Mouse (Mus musculus): ENCODE measurements at regions not wholly inside any gene's neighbourhood (a gene's known extent, or its start where the extent isn't known, plus 50 kb on each side); places are given as distances from the start of the nearest gene placed in this dataset.
A peak's percentile ranks its signal among the peaks of the same experiment; 100 is the strongest.

- DNase-seq (ENCODE audit: extremely low spot score in 1 of 2, low spot score in 1 of 2): no peak
Measured at GRCm38 (mm10) chr14:25108701-25109290, 350.2 kb upstream of the Zmiz1 start.

- DNase-seq (ENCODE audit: extremely low spot score in 1 of 2, low spot score in 1 of 2): no peak
Measured at GRCm38 (mm10) chr14:25109691-25110090, 349.3 kb upstream of the Zmiz1 start.

- DNase-seq (ENCODE audit: extremely low spot score in 1 of 2, low spot score in 1 of 2): no peak
Measured at GRCm38 (mm10) chr14:25112832-25113231, 346.2 kb upstream of the Zmiz1 start.

GRCm38 (mm10) chr14:25113326-25113725 lies 345.7 kb upstream of the Zmiz1 start:
- DNase-seq (ENCODE audit: extremely low spot score in 1 of 2, low spot score in 1 of 2): no peak

- DNase-seq (ENCODE audit: extremely low spot score in 1 of 2, low spot score in 1 of 2): peak in 1 of 2 experiments; percentile 86
Measured at GRCm38 (mm10) chr14:25116424-25116823, 342.6 kb upstream of the Zmiz1 start.

- DNase-seq (ENCODE audit: extremely low spot score in 1 of 2, low spot score in 1 of 2): no peak
Measured at GRCm38 (mm10) chr14:25119999-25120398, 339.0 kb upstream of the Zmiz1 start.

- DNase-seq (ENCODE audit: extremely low spot score in 1 of 2, low spot score in 1 of 2): no peak
Measured at GRCm38 (mm10) chr14:25120506-25120905, 338.5 kb upstream of the Zmiz1 start.

- DNase-seq (ENCODE audit: extremely low spot score in 1 of 2, low spot score in 1 of 2): no peak
Measured at GRCm38 (mm10) chr14:25122971-25123535, 335.9 kb upstream of the Zmiz1 start.

GRCm38 (mm10) chr14:25123541-25124337 lies 335.2 kb upstream of the Zmiz1 start:
- no peak for DNase-seq (ENCODE audit: extremely low spot score in 1 of 2, low spot score in 1 of 2)

- DNase-seq (ENCODE audit: extremely low spot score in 1 of 2, low spot score in 1 of 2): no peak
Measured at GRCm38 (mm10) chr14:25126544-25126943, 332.4 kb upstream of the Zmiz1 start.

- DNase-seq (ENCODE audit: extremely low spot score in 1 of 2, low spot score in 1 of 2): peak in 1 of 2 experiments; percentile 56
Measured at GRCm38 (mm10) chr14:25127544-25128159, 331.3 kb upstream of the Zmiz1 start.

GRCm38 (mm10) chr14:25128160-25128547 lies 330.8 kb upstream of the Zmiz1 start:
- no peak for DNase-seq (ENCODE audit: extremely low spot score in 1 of 2, low spot score in 1 of 2)

- DNase-seq (ENCODE audit: extremely low spot score in 1 of 2, low spot score in 1 of 2): peak in 1 of 2 experiments; percentile 48
Measured at GRCm38 (mm10) chr14:25135371-25135770, 323.6 kb upstream of the Zmiz1 start.

- peak; percentile 46 to 69 for DNase-seq (ENCODE audit: extremely low spot score in 1 of 2, low spot score in 1 of 2)
Measured at GRCm38 (mm10) chr14:25137312-25137711, 321.7 kb upstream of the Zmiz1 start.

GRCm38 (mm10) chr14:25138485-25138884 lies 320.5 kb upstream of the Zmiz1 start:
- no peak for DNase-seq (ENCODE audit: extremely low spot score in 1 of 2, low spot score in 1 of 2)

- no peak for DNase-seq (ENCODE audit: extremely low spot score in 1 of 2, low spot score in 1 of 2)
Measured at GRCm38 (mm10) chr14:25141933-25142332, 317.1 kb upstream of the Zmiz1 start.

GRCm38 (mm10) chr14:25143051-25143450 lies 315.9 kb upstream of the Zmiz1 start:
- no peak for DNase-seq (ENCODE audit: extremely low spot score in 1 of 2, low spot score in 1 of 2)

GRCm38 (mm10) chr14:25147731-25148130 lies 311.3 kb upstream of the Zmiz1 start:
- peak in 1 of 2 experiments; percentile 44 for DNase-seq (ENCODE audit: extremely low spot score in 1 of 2, low spot score in 1 of 2)

GRCm38 (mm10) chr14:25150968-25151367 lies 308.0 kb upstream of the Zmiz1 start:
- no peak for DNase-seq (ENCODE audit: extremely low spot score in 1 of 2, low spot score in 1 of 2)

- no peak for DNase-seq (ENCODE audit: extremely low spot score in 1 of 2, low spot score in 1 of 2)
Measured at GRCm38 (mm10) chr14:25151485-25151884, 307.5 kb upstream of the Zmiz1 start.

GRCm38 (mm10) chr14:25153573-25153972 lies 305.4 kb upstream of the Zmiz1 start:
- no peak for DNase-seq (ENCODE audit: extremely low spot score in 1 of 2, low spot score in 1 of 2)
